Mouse (Mus musculus) small intestine, adult 2 months (tissue): ENCODE measurements around the gene Nek8.

Experiments used
- CTCF ChIP-seq: fragments of 200-500 bp; IDR thresholded peaks from 2 replicates; pipeline ENCODE4 v1.5.1; 2012; ENCODE audit warnings: low read depth, mild to moderate bottlenecking, control low read depth, inconsistent platforms, low read length, moderate library complexity, mixed read lengths; ENCODE audit not compliant: insufficient replicate concordance, insufficient read length; ENCODE audit errors: extremely low read depth
- POLR2A ChIP-seq: fragments of 200-500 bp; IDR thresholded peaks from 2 replicates; pipeline ENCODE4 v1.6.1; 2012; ENCODE audit warnings: low read depth, mild to moderate bottlenecking, control low read depth, inconsistent platforms, low read length, moderate library complexity

- TF ChIP-seq POLR2A (no peak), CTCF (no peak)
Observed at GRCm38 (mm10) chr11:78178859-78179437, 2.5 kb upstream of the Nek8 start.
